Mouse (Mus musculus) midbrain, embryonic 14.5 days (tissue): Measurements from ENCODE around the gene Sept10. TPM values are rescaled to one million over a fixed set of nuclear protein-coding genes. Genes with fewer than 3 reads are reported as not detected.
A peak's percentile ranks its signal among the peaks of the same experiment; 100 is the strongest.

ENCODE experiments used
- ATAC-seq: fragments of 200-750 bp; cut with Nextera tagmentation; 2 replicates; pipeline ENCODE4 v1.8.0; 2017; ENCODE audit warnings: moderate number of reproducible peaks, moderate library complexity; ENCODE audit not compliant: low FRiP score, low TSS enrichment
- DNase-seq: peaks from one replicate; pipeline ENCODE4 v3.0.0-alpha.2; 2015
- H3K27ac ChIP-seq: fragments of 300-500 bp; sonication (generic); replicated peaks from 2 replicates; pipeline ENCODE4 v1.5.1; 2014; ENCODE audit warnings: mild to moderate bottlenecking, low read depth, low read length, moderate library complexity
- H3K27me3 ChIP-seq: fragments of 300-500 bp; sonication (generic); 2 replicates; pipeline ENCODE4 v1.6.1; 2014; ENCODE audit warnings: low read length, control low read depth, mixed read lengths; ENCODE audit not compliant: control insufficient read depth, insufficient read depth
- H3K36me3 ChIP-seq: fragments of 300-500 bp; sonication (generic); 2 replicates; pipeline ENCODE4 v1.6.1; 2014; ENCODE audit warnings: low read length, control low read depth; ENCODE audit not compliant: control insufficient read depth, insufficient read depth
- H3K4me1 ChIP-seq: fragments of 300-500 bp; sonication (generic); 2 replicates; pipeline ENCODE4 v1.6.1; 2014; ENCODE audit warnings: mild to moderate bottlenecking, antibody characterized with exemption, low read length, control low read depth; ENCODE audit not compliant: control insufficient read depth, insufficient read depth
- H3K4me2 ChIP-seq: fragments of 300-500 bp; sonication (generic); 2 replicates; pipeline ENCODE4 v1.6.1; 2014; ENCODE audit warnings: mild to moderate bottlenecking, low read length, moderate library complexity
- H3K4me3 ChIP-seq: fragments of 300-500 bp; sonication (generic); replicated peaks from 2 replicates; pipeline ENCODE4 v1.5.1; 2014; ENCODE audit warnings: low read depth, low read length
- H3K9ac ChIP-seq: fragments of 300-500 bp; sonication (generic); replicated peaks from 2 replicates; pipeline ENCODE4 v1.6.1; 2014; ENCODE audit warnings: mild to moderate bottlenecking, low read length, moderate library complexity
- H3K9me3 ChIP-seq: fragments of 300-500 bp; sonication (generic); 2 replicates; pipeline ENCODE4 v1.6.1; 2016; ENCODE audit warnings: low read length, control low read depth, mixed read lengths; ENCODE audit not compliant: control insufficient read depth
- WGBS: fragments of 180-500 bp; shearing (Covaris S2); extraction: QIAGEN DNeasy Blood & Tissue Kit; methylation state at CpG from one replicate; pipeline ENCODE4 v1.1.7; 2014; 5-methylcytosine and 5-hydroxymethylcytosine counted together
- polyA plus RNA-seq: library from polyadenylated mRNA; unstranded; fragments of >200 nt; fragmentation: Nextera tagmentation; extraction: Ambion mirVana; gene quantifications from 2 replicates; pipeline ENCODE4 v1.2.1, GENCODE M21; 2014

Gene Sept10
- polyA plus RNA-seq, 1 experiment from 2014 or later: 18.4 TPM

- DNase-seq (peak; percentile 73), ATAC-seq (no peak)
- H3K9me3 ChIP-seq: no peaks in the 10 kb centered on the region
- H3K27ac ChIP-seq: peak overlapping the region; percentile 95
- WGBS: 2% methylated on average over 39 of the region's 39 CpGs
- H3K27me3 ChIP-seq: no peaks in the 10 kb centered on the region
- H3K4me3 ChIP-seq: peak overlapping the region; percentile 88
- H3K9ac ChIP-seq: peak overlapping the region; percentile 85
- peak overlapping the region; percentile 99 for H3K4me2 ChIP-seq
- no peaks in the 10 kb centered on the region for H3K36me3 ChIP-seq
- H3K4me1 ChIP-seq: peaks cover 32% of the 10 kb centered on the region
These were observed 699 bp downstream of the Sept10 start for GRCm38 (mm10) chr10:59220824-59221472.

- no peaks in the 10 kb centered on the region for H3K9me3 ChIP-seq
- DNase-seq: no peak
- no peak overlapping the region for H3K27ac ChIP-seq
- no peaks in the 10 kb centered on the region for H3K4me1 ChIP-seq
- no peaks in the 10 kb centered on the region for H3K27me3 ChIP-seq
- ATAC-seq: no peak
- no peak overlapping the region for H3K4me3 ChIP-seq
- no peaks in the 10 kb centered on the region for H3K36me3 ChIP-seq
- no peak overlapping the region for H3K4me2 ChIP-seq
- no peak overlapping the region for H3K9ac ChIP-seq
These were observed 21.6 kb downstream of the Sept10 start for GRCm38 (mm10) chr10:59200011-59200410.

- 95% methylated on average over 3 of the region's 3 CpGs for WGBS
These were observed 24.9 kb downstream of the Sept10 start for GRCm38 (mm10) chr10:59196763-59197162.

GRCm38 (mm10) chr10:59194891-59195290, 26.8 kb downstream of the Sept10 start:
- DNase-seq (peak; percentile 40), ATAC-seq (no peak)
- Histone ChIP-seq H3K36me3 (peaks cover 10% of the 10 kb centered on the region; the same call in 1 of the 2 replicates), H3K9ac (no peak overlapping the region), H3K9me3 (no peaks in the 10 kb centered on the region), H3K27me3 (no peaks in the 10 kb centered on the region), H3K27ac (no peak overlapping the region), H3K4me3 (no peak overlapping the region), H3K4me1 (no peaks in the 10 kb centered on the region), H3K4me2 (no peak overlapping the region)
- 78% methylated on average over 5 of the region's 5 CpGs for WGBS

More at GRCm38 (mm10) chr10:59196763-59197162, 24.9 kb downstream of the Sept10 start:
- H3K9ac ChIP-seq: no peak overlapping the region
- H3K4me3 ChIP-seq: no peak overlapping the region
- no peaks in the 10 kb centered on the region for H3K9me3 ChIP-seq
- H3K4me1 ChIP-seq: no peaks in the 10 kb centered on the region
- ATAC-seq (no peak), DNase-seq (no peak)
- no peak overlapping the region for H3K27ac ChIP-seq
- H3K36me3 ChIP-seq: 0 out of 2 replicates have a peak, but pooled peaks cover 4% of the 10 kb centered on the region
- H3K4me2 ChIP-seq: no peak overlapping the region
- H3K27me3 ChIP-seq: no peaks in the 10 kb centered on the region

- 93% methylated on average over 3 of the region's 3 CpGs for WGBS
- ATAC-seq: no peak
- Histone ChIP-seq H3K27me3 (no peaks in the 10 kb centered on the region), H3K9ac (no peak overlapping the region), H3K27ac (no peak overlapping the region), H3K4me1 (no peaks in the 10 kb centered on the region), H3K36me3 (0 out of 2 replicates have a peak, but pooled peaks cover 10% of the 10 kb centered on the region), H3K4me2 (no peak overlapping the region), H3K9me3 (no peaks in the 10 kb centered on the region), H3K4me3 (no peak overlapping the region)
- DNase-seq: no peak
These were observed 39.3 kb downstream of the Sept10 start for GRCm38 (mm10) chr10:59182306-59182705.

DNA sequence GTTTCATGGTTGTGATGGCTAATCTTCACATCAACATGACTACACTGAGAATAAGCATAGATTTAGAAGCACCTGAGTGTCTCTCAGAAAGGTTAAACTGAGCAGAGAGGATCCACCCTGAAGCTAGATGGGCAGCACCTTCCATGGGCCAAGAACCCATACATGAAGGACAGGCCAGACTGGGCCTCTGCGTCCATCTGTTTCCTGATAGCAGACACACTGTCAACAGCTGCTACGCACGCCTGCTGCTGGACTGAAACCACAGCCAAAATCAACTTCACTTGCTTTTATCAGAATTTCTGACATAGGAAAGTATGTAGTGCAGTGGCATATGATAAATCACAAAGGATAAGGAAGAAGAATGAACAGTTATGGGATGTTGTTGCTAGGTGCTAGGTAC, 42.0 kb downstream of the Sept10 start:
- Histone ChIP-seq H3K27ac (no peak overlapping the region), H3K4me1 (no peaks in the 10 kb centered on the region), H3K4me2 (no peak overlapping the region), H3K36me3 (peaks cover 21% of the 10 kb centered on the region; the same call in 1 of the 2 replicates), H3K4me3 (no peak overlapping the region), H3K27me3 (no peaks in the 10 kb centered on the region), H3K9ac (no peak overlapping the region), H3K9me3 (no peaks in the 10 kb centered on the region)
- WGBS: 92% methylated on average over 3 of the region's 3 CpGs
- DNase-seq (no peak), ATAC-seq (no peak)

- ATAC-seq: no peak
- WGBS: 93% methylated on average over 1 of the region's 1 CpGs
These were observed 49.1 kb downstream of the Sept10 start for GRCm38 (mm10) chr10:59172539-59172938.

DNA sequence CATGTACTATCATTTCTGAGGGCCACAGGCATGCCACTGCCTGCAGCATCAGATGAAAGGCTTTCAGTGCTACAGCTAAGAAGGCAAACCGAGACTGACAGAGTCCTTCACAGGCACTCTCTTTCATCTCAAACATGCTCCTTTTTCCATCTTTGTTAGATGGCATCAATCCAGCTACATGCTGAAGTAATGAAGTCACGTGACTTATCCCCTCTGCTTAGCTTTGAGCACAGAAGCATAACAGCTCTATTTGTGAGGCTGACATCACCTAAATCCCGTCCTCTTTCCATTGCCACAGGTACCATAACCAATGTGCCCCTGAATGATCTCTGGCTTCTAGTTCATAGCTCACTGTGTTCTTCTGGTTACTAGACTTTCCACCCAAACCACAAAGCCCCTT, 50.6 kb downstream of the Sept10 start:
- Histone ChIP-seq H3K4me2 (no peak overlapping the region), H3K4me3 (no peak overlapping the region), H3K27ac (no peak overlapping the region), H3K9me3 (no peaks in the 10 kb centered on the region), H3K36me3 (peaks cover 15% of the 10 kb centered on the region; the same call in 1 of the 2 replicates), H3K9ac (no peak overlapping the region), H3K27me3 (no peaks in the 10 kb centered on the region), H3K4me1 (no peaks in the 10 kb centered on the region)
- DNase-seq: peak; percentile 24
- no peak for ATAC-seq
- 35% methylated on average over 3 of the region's 3 CpGs for WGBS

More at GRCm38 (mm10) chr10:59172539-59172938, 49.1 kb downstream of the Sept10 start:
- Histone ChIP-seq H3K4me1 (no peaks in the 10 kb centered on the region), H3K4me3 (no peak overlapping the region), H3K4me2 (no peak overlapping the region), H3K27ac (no peak overlapping the region), H3K9me3 (no peaks in the 10 kb centered on the region), H3K9ac (no peak overlapping the region), H3K36me3 (peaks cover 15% of the 10 kb centered on the region; the same call in 1 of the 2 replicates), H3K27me3 (no peaks in the 10 kb centered on the region)
- no peak for DNase-seq
